Mouse (Mus musculus) C2C12 (cell line): Measurements from ENCODE around the gene Luc7l. TPM values are rescaled to one million over a fixed set of nuclear protein-coding genes. Genes with fewer than 3 reads are reported as not detected.
"Not testable (repeated sequence)": the region's sequence is repeated elsewhere in the genome, so short reads cannot be mapped to it uniquely, and the experiment has no call there.

Experiments used
- H3K27me3 ChIP-seq: one replicate; pipeline ENCODE4 v1.6.1; 2011; ENCODE audit not compliant: control insufficient read depth, insufficient read depth, insufficient read length
- H3K36me3 ChIP-seq: one replicate; pipeline ENCODE4 v1.6.1; 2011; ENCODE audit not compliant: control insufficient read depth, insufficient read depth
- H3K4me3 ChIP-seq: one replicate; pipeline ENCODE4 v1.5.1; 2011; ENCODE audit warnings: mild to moderate bottlenecking, control low read depth; ENCODE audit not compliant: poor library complexity, insufficient read depth, severe bottlenecking
- H3K79me2 ChIP-seq: one replicate; pipeline ENCODE4 v1.6.1; 2011; ENCODE audit not compliant: control insufficient read depth, insufficient read depth
- H3K79me3 ChIP-seq: one replicate; pipeline ENCODE4 v1.6.1; 2011; ENCODE audit warnings: low read depth, control low read depth
- H3ac ChIP-seq: one replicate; pipeline ENCODE3; 2011; ENCODE audit warnings: low read depth; ENCODE audit not compliant: control insufficient read depth, insufficient read length
- CEBPB ChIP-seq: IDR thresholded peaks from one replicate; pipeline ENCODE4 v1.6.1; 2011; ENCODE audit warnings: low read depth, mild to moderate bottlenecking, control low read depth, moderate library complexity
- CTCF ChIP-seq: IDR thresholded peaks from one replicate; pipeline ENCODE4 v1.5.1; 2011; ENCODE audit not compliant: control insufficient read depth, insufficient read depth, insufficient read length
- FOSL1 ChIP-seq: IDR thresholded peaks from one replicate; pipeline ENCODE4 v1.8.0; 2011; ENCODE audit warnings: mild to moderate bottlenecking, low read length; ENCODE audit not compliant: poor library complexity, insufficient read depth, severe bottlenecking
- MAX ChIP-seq: IDR thresholded peaks from one replicate; pipeline ENCODE4 v1.6.1; 2011; ENCODE audit warnings: mild to moderate bottlenecking, control low read depth
- MYOD1 ChIP-seq: IDR thresholded peaks from one replicate; pipeline ENCODE4 v1.6.1; 2011; ENCODE audit warnings: low read depth; ENCODE audit not compliant: control insufficient read depth, insufficient read length
- MYOG ChIP-seq: IDR thresholded peaks from one replicate; pipeline ENCODE4 v1.6.1; 2011; ENCODE audit not compliant: control insufficient read depth, insufficient read length; ENCODE audit errors: extremely low read depth
- USF1 ChIP-seq: IDR thresholded peaks from one replicate; pipeline ENCODE4 v1.6.1; 2011; ENCODE audit warnings: low read depth, mild to moderate bottlenecking, control low read depth, moderate library complexity
- polyA plus RNA-seq: library from polyadenylated mRNA; unstranded; fragments of >200 nt; fragmentation: generic; extraction: Trizol; gene quantifications from one replicate; pipeline ENCODE4 v1.2.1, GENCODE M21; 2012; ENCODE audit warnings: missing spikeins

Luc7l gene
- polyA plus RNA-seq, 1 experiment = 45.0 TPM

- TF ChIP-seq USF1 = no peak
- TF ChIP-seq MYOG = no peak
- no peak for TF ChIP-seq CEBPB
- no peak for TF ChIP-seq MYOD1
- TF ChIP-seq MAX = no peak
- TF ChIP-seq FOSL1 = no peak
- no peak for TF ChIP-seq CTCF
- peaks cover 58% of the 10 kb centered on the region for H3K36me3 ChIP-seq
- no peak overlapping the region for H3K4me3 ChIP-seq
- no peak overlapping the region for H3ac ChIP-seq
- H3K79me2 ChIP-seq = peaks cover 76% of the 10 kb centered on the region
- peaks cover 61% of the 10 kb centered on the region for H3K79me3 ChIP-seq
- H3K27me3 ChIP-seq = no peaks in the 10 kb centered on the region
Observed at GRCm38 (mm10) chr17:26255313-26255712, 2.6 kb downstream of the Luc7l start.

GRCm38 (mm10) chr17:26261826-26262225 is 9.1 kb downstream of the Luc7l start:
- H3K36me3 ChIP-seq = peaks cover 97% of the 10 kb centered on the region
- H3K27me3 ChIP-seq = no peaks in the 10 kb centered on the region
- no peak for TF ChIP-seq MYOD1
- TF ChIP-seq MAX = no peak
- no peak for TF ChIP-seq CTCF
- no peak for TF ChIP-seq CEBPB
- no peak for TF ChIP-seq MYOG
- no peak for TF ChIP-seq USF1

GRCm38 (mm10) chr17:26262384-26262783 is 9.7 kb downstream of the Luc7l start:
- Histone ChIP-seq H3K27me3 (no peaks in the 10 kb centered on the region), H3K36me3 (peaks cover 97% of the 10 kb centered on the region), H3K79me3 (peaks cover 50% of the 10 kb centered on the region), H3K79me2 (peaks cover 78% of the 10 kb centered on the region), H3K4me3 (no peak overlapping the region), H3ac (no peak overlapping the region)
- TF ChIP-seq MAX = no peak
- TF ChIP-seq MYOD1 = no peak
- TF ChIP-seq USF1 = no peak
- no peak for TF ChIP-seq CTCF
- TF ChIP-seq CEBPB = no peak
- TF ChIP-seq MYOG = no peak
- TF ChIP-seq FOSL1 = no peak

More at GRCm38 (mm10) chr17:26261826-26262225, 9.1 kb downstream of the Luc7l start:
- Histone ChIP-seq H3K79me2 (peaks cover 84% of the 10 kb centered on the region), H3ac (no peak overlapping the region), H3K79me3 (peaks cover 54% of the 10 kb centered on the region), H3K4me3 (no peak overlapping the region)

GRCm38 (mm10) chr17:26268851-26269250 is 16.2 kb downstream of the Luc7l start:
- peaks cover 69% of the 10 kb centered on the region for H3K36me3 ChIP-seq
- TF ChIP-seq USF1 = no peak
- TF ChIP-seq CEBPB = no peak
- TF ChIP-seq CTCF = no peak
- no peak for TF ChIP-seq MYOD1
- no peak for TF ChIP-seq MYOG
- no peak for TF ChIP-seq MAX
- no peak for TF ChIP-seq FOSL1

GRCm38 (mm10) chr17:26269577-26269976 is 16.9 kb downstream of the Luc7l start:
- not testable (repeated sequence) for H3K79me3 ChIP-seq, H3ac ChIP-seq, H3K79me2 ChIP-seq, H3K4me3 ChIP-seq, H3K27me3 ChIP-seq
- peaks cover 64% of the 10 kb centered on the region for H3K36me3 ChIP-seq

More at GRCm38 (mm10) chr17:26268851-26269250, 16.2 kb downstream of the Luc7l start:
- Histone ChIP-seq H3K79me3 (peaks cover 8% of the 10 kb centered on the region), H3ac (no peak overlapping the region), H3K79me2 (peaks cover 16% of the 10 kb centered on the region), H3K27me3 (no peaks in the 10 kb centered on the region), H3K4me3 (no peak overlapping the region)

- Histone ChIP-seq H3K27me3 (no peaks in the 10 kb centered on the region), H3K4me3 (no peak overlapping the region), H3K79me2 (peaks cover 6% of the 10 kb centered on the region), H3ac (no peak overlapping the region), H3K36me3 (peaks cover 65% of the 10 kb centered on the region), H3K79me3 (peaks cover 4% of the 10 kb centered on the region)
- no peak for TF ChIP-seq FOSL1
Observed at GRCm38 (mm10) chr17:26272586-26272985, 19.9 kb downstream of the Luc7l start.
